Mouse (Mus musculus): ENCODE results near the gene Fam173b.
"Not testable (repeated sequence)": the region's sequence is repeated elsewhere in the genome, so short reads cannot be mapped to it uniquely, and the experiment has no call there.

The Fam173b gene

DNA sequence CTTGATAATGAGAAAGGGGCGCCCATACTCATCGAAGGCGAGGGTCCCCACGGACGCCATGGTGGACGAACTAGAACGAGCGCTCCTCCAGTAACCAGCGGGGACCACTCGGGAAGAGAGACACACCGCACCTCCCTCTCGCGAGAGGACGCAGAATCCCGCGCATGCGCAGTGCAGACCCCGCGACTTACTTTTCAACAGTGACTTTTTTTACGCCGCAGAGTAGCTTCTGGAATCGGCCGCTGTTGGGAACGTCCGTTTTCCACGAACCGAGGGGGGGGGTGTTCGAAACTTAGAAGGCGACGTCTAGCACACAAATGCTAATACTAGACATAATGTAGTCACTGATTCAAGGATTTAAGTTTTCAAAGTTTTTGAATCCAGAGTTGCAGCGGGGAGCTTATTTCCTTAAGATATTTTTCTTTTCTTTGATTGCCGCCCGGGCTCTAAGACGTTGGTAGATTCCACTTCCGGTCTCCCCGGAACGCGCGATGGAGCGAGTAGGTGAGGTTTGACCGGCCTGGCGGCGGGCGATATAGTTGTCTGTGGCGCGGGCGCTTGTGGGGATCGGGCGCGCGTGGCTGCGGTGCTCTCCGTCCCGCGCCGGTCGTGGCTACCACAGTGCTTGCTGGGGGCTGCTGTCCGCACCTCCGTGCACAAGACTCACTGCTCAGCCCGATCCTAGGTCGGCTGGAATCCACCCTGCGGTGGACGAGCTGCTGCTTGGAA lies at the start of gene Fam173b, which contains the start of gene Cct5:
TSS of gene Fam173b (plus strand) at position 207 of the 729 bp plus-strand sequence.
TSS of gene Cct5 (minus strand) at position 159 of the 729 bp plus-strand sequence.
- peak; percentile 98 for DNase-seq

DNA sequence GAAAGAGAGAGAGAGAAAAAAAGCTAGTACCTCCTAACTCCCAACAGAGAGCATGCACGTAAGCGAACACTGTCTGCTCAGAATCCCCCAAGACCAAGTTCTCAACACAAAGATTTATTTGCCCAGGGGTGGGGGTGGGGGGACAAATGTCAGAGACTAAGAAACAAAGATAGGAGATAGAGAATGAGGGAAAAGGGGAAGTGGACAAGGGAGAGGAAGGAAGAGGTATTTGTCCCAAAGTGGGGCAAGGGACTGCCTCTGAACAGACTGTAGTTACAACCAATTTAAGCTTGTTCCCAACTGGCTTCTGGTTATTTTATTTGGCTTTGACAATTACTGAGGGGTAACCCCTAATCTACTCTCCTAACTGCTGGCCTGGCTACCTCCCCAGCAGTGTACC lies 46.8 kb upstream of the Fam173b start:
- DNase-seq = no peak

GRCm38 (mm10) chr15:31561390-31561789 lies 40.3 kb upstream of the Fam173b start:
- DNase-seq = no peak

- no peak for DNase-seq
These were observed 39.7 kb upstream of the Fam173b start for GRCm38 (mm10) chr15:31561976-31562375.

- DNase-seq = no peak
These were observed 38.8 kb upstream of the Fam173b start for GRCm38 (mm10) chr15:31562847-31563246.

- DNase-seq = peak; percentile 86
These were observed 37.8 kb upstream of the Fam173b start for GRCm38 (mm10) chr15:31563577-31564546.

- peak; percentile 44 for DNase-seq
These were observed 36.5 kb upstream of the Fam173b start, which contains the start of gene Cmbl for GRCm38 (mm10) chr15:31565184-31565583. TSS of gene Cmbl (plus strand) at chr15:31565389.

GRCm38 (mm10) chr15:31565786-31566185 lies 35.9 kb upstream of the Fam173b start:
- DNase-seq = no peak

GRCm38 (mm10) chr15:31567431-31567830 lies 34.2 kb upstream of the Fam173b start:
- no peak for DNase-seq

DNA sequence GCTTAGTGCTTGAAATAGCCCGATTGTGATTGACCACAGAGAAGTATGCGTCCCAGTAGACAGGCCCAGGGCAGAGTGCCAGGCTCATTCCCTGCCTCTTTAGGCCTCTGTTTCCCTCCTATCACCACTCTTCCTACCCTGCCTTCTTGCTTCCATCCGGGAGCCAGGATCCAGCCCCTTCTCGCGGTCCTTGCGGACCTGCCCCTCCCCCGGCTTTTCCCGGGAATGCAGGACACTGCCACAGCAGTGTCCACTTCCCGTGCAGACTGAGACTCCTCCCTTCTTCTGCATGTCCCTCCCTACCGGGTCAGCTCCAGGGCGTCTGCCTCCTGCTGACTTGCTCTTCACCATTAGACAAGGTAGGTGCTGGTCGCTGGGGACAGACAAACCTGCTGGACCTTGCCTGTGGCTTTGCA lies 33.1 kb upstream of the Fam173b start:
- peak; percentile 87 for DNase-seq

GRCm38 (mm10) chr15:31569325-31570022 lies 32.2 kb upstream of the Fam173b start:
- DNase-seq = peak; percentile 89

DNA sequence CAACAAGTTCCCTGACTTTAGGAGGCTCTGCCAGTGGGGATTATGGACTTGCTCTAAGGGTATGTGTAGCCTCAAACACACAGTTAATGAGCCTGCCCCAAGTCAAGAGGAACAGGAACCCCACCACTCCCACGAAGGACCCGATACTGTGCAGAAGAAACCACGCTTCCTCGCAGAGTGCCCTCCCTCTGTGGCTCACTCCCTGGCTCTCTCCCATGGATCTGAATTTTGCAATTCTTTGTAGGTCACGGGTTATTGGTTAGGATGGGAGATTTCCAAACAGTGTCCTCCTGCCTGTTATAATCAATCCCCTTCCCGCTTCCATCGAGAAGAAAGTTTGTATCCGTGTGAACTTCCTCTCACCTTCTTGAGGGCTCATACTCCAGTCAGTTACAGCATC lies 30.7 kb upstream of the Fam173b start:
- no peak for DNase-seq

GRCm38 (mm10) chr15:31571906-31572722 lies 29.5 kb upstream of the Fam173b start:
- DNase-seq = no peak

GRCm38 (mm10) chr15:31573287-31573686 lies 28.4 kb upstream of the Fam173b start:
- DNase-seq = no peak

DNA sequence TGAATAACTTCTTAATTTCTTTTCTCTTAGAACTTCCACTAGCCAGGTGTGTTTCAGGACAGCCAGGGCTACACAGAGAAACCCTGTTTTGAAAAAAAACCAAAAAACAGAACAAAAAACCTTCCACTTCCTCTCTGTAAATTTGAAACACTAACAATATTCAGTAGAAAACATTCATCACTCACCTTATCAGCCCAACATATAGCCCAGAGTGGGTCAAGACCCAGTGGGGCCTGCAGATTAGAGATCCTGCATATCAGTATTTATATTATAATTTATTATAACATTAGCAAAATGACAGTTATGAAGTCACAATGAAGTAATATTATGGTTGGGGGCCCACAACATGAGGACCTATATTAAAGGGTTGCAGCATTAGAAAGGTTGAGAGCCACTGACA lies 28.0 kb upstream of the Fam173b start:
- no peak for DNase-seq

- DNase-seq = no peak
These were observed 25.6 kb upstream of the Fam173b start for GRCm38 (mm10) chr15:31576076-31576475.

- DNase-seq = not testable (repeated sequence)
These were observed 20.6 kb upstream of the Fam173b start for GRCm38 (mm10) chr15:31581086-31581485.

DNA sequence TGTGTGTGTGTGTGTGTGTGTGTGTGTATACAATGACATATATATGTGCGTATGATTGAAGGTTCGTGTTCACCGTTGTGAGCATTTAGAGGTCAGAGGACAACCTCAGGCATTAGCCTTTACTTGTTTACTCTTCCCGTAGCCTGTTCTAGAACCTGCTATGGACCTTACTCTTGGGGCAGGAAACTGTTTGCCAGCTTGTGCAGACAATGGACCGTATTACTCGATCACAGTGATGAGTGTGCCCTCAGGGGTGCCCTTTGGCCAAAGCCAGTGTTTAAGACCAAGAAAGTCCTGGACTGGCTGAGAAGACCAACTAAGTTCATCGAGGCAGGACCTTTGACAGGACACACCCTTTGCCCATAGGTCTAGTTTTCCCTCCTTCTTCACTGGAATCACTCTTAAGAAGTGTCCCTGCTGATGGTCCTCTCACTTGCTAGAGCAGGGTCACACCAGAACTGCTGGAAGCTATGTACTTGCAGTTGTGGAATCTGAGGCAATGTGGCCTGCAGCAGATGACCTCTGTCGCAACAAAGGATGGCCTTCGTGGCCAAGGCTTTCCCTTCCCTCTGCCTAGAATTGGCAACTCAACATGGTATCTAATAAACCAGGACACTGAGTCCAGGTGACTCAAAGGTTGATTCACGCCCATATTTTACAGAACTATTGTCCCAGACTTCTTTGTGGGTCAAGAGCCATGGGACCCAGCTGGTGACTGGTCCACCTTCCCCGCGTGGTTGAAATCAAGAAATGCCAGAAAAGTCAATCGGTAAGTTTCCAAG lies 18.2 kb upstream of the Fam173b start:
- no peak for DNase-seq

- DNase-seq = no peak
These were observed 16.4 kb upstream of the Fam173b start for GRCm38 (mm10) chr15:31585238-31585637.

GRCm38 (mm10) chr15:31586088-31586487 lies 15.6 kb upstream of the Fam173b start:
- no peak for DNase-seq

- peak; percentile 91 for DNase-seq
These were observed 15.1 kb upstream of the Fam173b start for GRCm38 (mm10) chr15:31586519-31586918.
